Mouse (Mus musculus) frontal cortex, postnatal 10 days (tissue): ENCODE measurements around the gene Adh5.

Experiments
- DNase-seq, 2 experiments: peaks; one replicate each; pipeline ENCODE4 v3.0.0; 2022; ENCODE audit warnings: low spot score in 2 of 2, mixed read lengths in 1 of 2

Gene Adh5

GRCm38 (mm10) chr3:138442612-138443464 is at the start of gene Adh5:
Gene Adh5, plus strand, starts transcription at chr3:138443093.
- peak; percentile 80 to 87 for DNase-seq

- DNase-seq = no peak
Observed at GRCm38 (mm10) chr3:138404872-138405271, 38.0 kb upstream of the Adh5 start.

DNA sequence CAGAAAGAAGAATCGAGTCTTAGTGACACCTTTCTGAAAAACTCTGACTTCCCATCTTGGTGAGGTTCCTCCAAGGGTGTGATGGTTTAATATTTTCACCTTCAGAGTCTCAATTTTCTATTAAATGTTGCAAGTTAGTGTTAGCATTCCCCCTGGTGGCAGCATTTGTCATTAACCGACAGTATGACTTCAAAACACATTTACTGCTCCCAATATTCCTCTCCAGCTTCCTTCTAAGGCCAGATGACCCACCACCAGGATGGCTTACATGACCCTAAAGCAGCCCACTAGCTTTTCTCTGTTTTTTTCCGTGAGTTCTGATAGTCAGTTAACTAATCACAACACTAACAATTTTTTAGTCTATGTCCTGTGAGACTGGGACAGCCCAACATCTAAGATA is 37.6 kb upstream of the Adh5 start:
- peak; percentile 7 to 21 for DNase-seq

GRCm38 (mm10) chr3:138405840-138406239 is 37.1 kb upstream of the Adh5 start:
- no peak for DNase-seq

GRCm38 (mm10) chr3:138407920-138408319 is 35.0 kb upstream of the Adh5 start:
- DNase-seq = no peak

GRCm38 (mm10) chr3:138409585-138409984 is 33.3 kb upstream of the Adh5 start:
- no peak for DNase-seq

GRCm38 (mm10) chr3:138410211-138410610 is 32.7 kb upstream of the Adh5 start:
- no peak for DNase-seq

DNA sequence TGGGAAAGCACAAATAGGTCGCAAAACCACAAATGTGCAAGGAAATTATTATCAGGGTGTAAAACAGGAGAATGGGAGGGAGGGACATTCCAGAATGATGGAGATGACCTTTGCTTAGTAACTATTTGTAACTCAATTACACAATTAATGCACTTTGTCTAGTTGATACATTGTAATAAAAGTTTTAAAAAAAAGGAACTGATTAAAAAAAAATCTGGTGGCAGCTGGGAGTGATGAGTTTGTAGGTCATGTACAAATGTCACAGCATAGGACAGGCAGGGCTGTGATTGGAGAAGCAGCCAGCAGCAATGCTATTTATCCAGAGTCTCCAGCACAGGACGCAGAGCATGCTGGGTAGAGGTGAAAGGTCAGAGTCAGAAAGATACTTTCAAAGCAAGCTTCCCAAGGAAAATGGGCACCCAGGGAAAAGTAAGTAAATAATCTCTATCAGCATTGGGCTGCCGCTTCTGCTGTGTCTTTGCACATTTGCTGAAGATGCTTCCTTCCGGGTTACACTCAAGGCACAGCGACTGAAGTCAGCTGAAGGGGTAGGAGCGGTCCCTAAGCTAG is 27.7 kb upstream of the Adh5 start, which contains the start of gene Adh4:
Gene Adh4 (plus strand): TSS at position 346 of the 570 bp plus-strand sequence.
- DNase-seq = no peak

GRCm38 (mm10) chr3:138419369-138419768 is 23.5 kb upstream of the Adh5 start:
- no peak for DNase-seq

DNA sequence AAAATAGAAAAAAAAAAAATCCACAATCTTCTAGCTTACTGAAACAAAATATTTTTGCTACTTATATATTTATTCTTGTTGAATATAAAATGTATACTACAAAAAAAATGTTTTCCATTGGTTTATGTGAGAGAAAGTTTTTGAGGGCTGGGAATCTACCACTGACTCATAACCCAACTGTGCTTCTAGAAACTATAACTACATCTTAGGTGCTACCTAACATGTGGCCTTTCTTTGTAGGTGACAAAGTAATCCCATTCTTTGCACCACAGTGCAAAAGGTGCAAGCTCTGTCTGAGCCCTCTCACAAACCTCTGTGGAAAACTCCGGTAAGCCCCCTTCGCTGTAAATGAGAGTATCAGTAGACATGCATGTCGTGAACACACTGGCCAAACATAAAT is 22.5 kb upstream of the Adh5 start:
- DNase-seq = no peak

- no peak for DNase-seq
Observed at GRCm38 (mm10) chr3:138423664-138424063, 19.2 kb upstream of the Adh5 start.

DNA sequence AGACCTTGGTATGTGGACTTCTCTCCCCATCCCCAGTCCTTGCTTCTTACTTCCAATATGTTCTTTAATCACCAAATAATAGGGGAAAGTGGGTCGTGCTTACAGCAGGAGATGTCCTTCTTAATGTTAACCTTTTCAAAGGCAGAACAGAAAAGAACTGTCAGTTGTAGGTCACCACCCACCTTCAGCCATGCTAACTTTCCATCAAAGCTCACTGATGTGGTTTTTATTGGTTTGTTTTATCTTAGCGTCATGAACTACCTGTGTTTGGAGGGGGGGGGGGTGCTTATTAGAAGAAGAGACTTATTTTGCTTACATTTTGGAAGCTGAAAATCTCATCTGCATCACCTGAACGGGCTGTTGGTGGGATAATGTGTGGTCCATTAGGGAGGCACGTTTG is 18.6 kb upstream of the Adh5 start:
- no peak for DNase-seq

DNA sequence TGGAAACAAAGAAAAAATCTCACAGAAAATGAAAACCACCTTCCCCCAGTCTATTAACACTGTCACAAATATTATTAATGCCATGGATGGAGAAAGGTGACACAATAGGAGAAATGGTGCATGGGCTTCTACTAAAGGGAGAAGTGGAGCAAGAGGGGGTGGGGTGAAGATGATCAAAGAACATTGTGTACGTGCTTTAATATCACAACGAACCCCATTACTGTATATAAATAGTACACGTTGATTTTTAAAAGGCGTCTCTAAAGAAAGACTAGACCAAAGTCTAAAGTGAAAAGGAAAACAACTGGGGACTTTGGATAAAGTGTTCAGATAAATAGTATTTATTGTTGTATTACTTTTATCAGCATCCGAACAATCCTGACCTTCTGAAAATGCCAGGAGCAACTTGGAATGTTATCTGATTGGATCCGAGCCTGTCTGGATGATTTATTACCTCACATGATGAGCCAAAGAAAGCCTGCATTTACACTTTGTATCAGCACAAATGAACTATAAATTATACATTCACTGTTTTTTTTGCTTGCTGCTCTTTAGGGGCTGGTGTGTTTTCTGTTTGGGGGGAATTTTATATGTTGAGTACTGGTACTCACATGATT is 12.4 kb upstream of the Adh5 start:
- no peak for DNase-seq

GRCm38 (mm10) chr3:138431835-138432234 is 11.1 kb upstream of the Adh5 start:
- DNase-seq = no peak

DNA sequence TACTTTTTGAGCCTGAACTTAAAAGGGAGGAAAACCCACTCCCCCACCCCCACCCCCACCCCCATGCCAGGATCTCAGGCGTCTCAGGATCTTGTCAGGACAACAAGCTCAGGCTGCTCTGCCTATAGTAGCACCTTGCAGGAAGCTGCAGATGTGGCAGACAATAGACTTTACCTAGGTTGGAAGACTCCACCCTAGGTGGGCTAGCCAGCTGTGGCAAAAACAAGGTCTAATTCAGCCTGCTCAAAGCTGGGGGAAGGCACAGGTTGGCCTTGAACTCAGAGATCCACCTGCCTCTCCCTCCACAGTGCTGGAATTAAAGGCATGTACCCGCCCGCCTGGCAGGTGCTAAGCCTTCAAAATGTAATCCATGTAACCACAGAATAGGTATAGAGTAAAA is 4.2 kb upstream of the Adh5 start:
- no peak for DNase-seq

- no peak for DNase-seq
Observed at GRCm38 (mm10) chr3:138442203-138442602, 690 bp upstream of the Adh5 start.

GRCm38 (mm10) chr3:138443465-138443771 is 525 bp downstream of the Adh5 start:
- no peak for DNase-seq

DNA sequence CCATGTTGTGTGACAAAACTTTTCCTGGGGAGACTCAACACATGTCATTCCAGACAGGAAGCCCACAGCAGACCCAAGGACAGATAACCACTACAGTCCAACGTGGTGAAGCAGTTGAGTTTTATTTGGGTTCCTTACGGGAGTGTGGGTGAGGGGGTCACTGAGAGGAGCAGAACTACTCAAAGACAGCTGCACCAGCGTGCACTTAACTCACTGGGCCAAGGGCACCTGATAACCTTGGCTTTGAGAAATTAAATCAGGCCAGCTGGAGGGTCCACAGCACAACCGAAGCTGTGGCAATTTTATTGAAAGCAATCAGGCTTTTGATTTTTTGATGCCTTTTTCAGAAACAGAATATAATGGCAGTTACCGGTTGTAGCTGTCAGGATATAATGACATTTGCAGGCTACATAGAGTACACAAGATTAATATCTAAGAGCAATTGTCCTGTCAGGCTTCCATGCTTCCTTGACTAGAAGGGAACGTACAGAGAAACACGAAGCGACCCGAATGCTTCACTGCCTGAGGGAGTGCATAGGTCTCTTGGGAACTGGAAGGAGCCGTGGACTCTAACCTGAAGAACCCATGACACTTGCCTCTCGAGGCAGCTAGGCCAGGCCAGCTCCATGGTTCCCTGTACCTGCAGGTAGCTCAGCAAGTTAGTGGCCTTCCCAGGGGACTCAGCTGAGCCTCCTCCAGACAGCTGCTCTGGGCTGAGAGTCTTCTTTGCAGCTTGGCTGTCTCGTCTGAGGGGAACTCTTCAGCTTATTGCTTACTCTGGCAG is 5.4 kb downstream of the Adh5 start:
- no peak for DNase-seq

GRCm38 (mm10) chr3:138452169-138452568 is 9.3 kb downstream of the Adh5 start:
- no peak for DNase-seq

DNA sequence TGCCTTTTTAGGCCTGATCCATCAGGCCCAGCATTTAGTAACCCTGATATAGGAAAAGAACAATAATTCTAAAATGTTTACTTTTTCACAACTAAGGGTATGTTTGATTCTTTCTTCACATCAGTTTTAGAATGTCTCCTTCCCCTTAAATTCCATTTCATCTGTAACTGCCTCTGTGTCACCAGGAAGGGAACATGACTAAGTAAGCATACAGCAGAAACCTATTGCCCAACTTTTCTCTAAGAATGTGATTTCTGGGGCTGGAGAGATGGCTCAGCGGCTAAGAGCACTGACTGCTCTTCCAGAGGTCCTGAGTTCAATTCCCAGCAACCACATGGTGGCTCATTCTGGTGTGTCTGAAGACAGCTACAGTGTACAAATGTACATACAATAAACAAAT is 11.3 kb downstream of the Adh5 start:
- no peak for DNase-seq

DNA sequence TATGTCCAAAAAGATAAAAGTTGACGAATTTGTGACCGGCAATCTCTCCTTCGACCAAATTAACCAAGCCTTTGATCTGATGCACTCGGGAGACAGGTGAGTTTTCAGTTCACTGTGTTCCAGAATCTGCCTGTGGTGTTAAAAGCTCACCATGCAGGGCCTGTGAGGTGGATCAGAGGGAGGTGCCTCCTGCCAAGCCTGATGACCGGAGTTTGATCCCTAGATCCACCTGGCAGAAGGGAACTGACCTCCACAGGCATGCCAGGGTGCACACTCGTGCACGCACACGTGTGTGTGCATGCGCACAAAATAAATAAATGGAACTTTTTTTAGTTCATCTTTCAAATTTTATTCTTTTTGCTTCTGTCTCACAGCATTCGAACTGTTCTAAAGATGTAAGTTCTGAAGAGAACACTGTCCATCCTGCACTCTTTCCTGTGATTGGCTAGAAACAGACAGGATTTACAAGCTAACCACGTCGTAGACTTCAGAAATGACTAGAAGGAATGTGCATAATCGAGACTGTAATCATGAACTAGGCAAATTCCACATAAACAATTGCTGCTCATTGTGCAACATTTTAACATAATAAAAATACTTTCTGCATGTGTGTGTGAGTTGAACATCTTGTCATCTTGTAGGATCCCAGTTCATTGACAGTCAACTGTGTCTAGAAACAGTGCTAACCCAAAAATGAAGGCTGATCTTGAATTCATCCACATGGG is 12.0 kb downstream of the Adh5 start:
- DNase-seq = no peak

DNA sequence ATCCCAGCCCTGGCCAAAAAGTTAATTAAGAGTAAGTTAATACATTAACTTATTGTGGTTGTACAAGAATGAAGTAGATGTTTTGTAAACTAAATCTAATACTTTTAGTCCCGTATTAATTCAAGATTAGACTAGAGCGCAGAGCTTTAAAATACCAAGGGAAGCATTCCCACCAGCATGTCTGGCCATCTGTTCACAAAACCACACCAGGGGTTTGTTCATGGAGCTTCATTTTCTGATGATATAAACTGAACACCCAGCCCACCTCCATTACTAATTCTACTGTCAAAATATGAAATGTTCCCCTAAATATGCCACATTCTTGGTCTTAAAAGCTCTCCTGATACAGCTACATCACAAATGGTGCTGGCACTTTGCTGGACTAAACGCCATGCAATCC is 15.5 kb downstream of the Adh5 start:
- no peak for DNase-seq
